Mouse (Mus musculus) cerebellum, adult 11 months (tissue): Measurements from ENCODE around the gene Mnt.
A peak's percentile ranks its signal among the peaks of the same experiment; 100 is the strongest.
"Not testable (repeated sequence)": the region's sequence is repeated elsewhere in the genome, so short reads cannot be mapped to it uniquely, and the experiment has no call there.

Experiments used
- DNase-seq: peaks from one replicate; pipeline ENCODE4 v3.0.0; 2022

The Mnt gene

GRCm38 (mm10) chr11:74830256-74831161 lies at the start of gene Mnt:
Gene Mnt (plus strand): TSS chr11:74830920.
- DNase-seq, result peak; percentile 99

- DNase-seq, result no peak
Observed at GRCm38 (mm10) chr11:74792874-74793273, 37.8 kb upstream of the Mnt start.

GRCm38 (mm10) chr11:74800658-74801057 lies 30.1 kb upstream of the Mnt start:
- DNase-seq, result no peak

- no peak for DNase-seq
Observed at GRCm38 (mm10) chr11:74804081-74804627, 26.6 kb upstream of the Mnt start.

GRCm38 (mm10) chr11:74807246-74807882 lies 23.4 kb upstream of the Mnt start:
- no peak for DNase-seq

- DNase-seq, result no peak
Observed at GRCm38 (mm10) chr11:74808251-74808853, 22.4 kb upstream of the Mnt start.

GRCm38 (mm10) chr11:74810134-74810533 lies 20.6 kb upstream of the Mnt start:
- no peak for DNase-seq

GRCm38 (mm10) chr11:74811027-74811426 lies 19.7 kb upstream of the Mnt start:
- not testable (repeated sequence) for DNase-seq

- DNase-seq, result no peak
Observed at GRCm38 (mm10) chr11:74811538-74811937, 19.2 kb upstream of the Mnt start.

GRCm38 (mm10) chr11:74815795-74816194 lies 14.9 kb upstream of the Mnt start:
- no peak for DNase-seq

- no peak for DNase-seq
Observed at GRCm38 (mm10) chr11:74820921-74821320, 9.8 kb upstream of the Mnt start.

GRCm38 (mm10) chr11:74821463-74821862 lies 9.3 kb upstream of the Mnt start:
- DNase-seq, result peak; percentile 14

- DNase-seq, result no peak
Observed at GRCm38 (mm10) chr11:74822746-74823440, 7.8 kb upstream of the Mnt start.

- DNase-seq, result no peak
Observed at GRCm38 (mm10) chr11:74826151-74826550, 4.6 kb upstream of the Mnt start.

GRCm38 (mm10) chr11:74826702-74827101 lies 4.0 kb upstream of the Mnt start:
- DNase-seq, result no peak

- no peak for DNase-seq
Observed at GRCm38 (mm10) chr11:74827791-74828403, 2.8 kb upstream of the Mnt start.

- no peak for DNase-seq
Observed at GRCm38 (mm10) chr11:74828404-74828931, 2.3 kb upstream of the Mnt start.

GRCm38 (mm10) chr11:74828965-74829550 lies 1.7 kb upstream of the Mnt start:
- no peak for DNase-seq

- DNase-seq, result no peak
Observed at GRCm38 (mm10) chr11:74829812-74830211, 908 bp upstream of the Mnt start.

GRCm38 (mm10) chr11:74831191-74831605 lies 478 bp downstream of the Mnt start:
- DNase-seq, result peak; percentile 60

GRCm38 (mm10) chr11:74831606-74832451 lies 1.1 kb downstream of the Mnt start:
- peak; percentile 98 for DNase-seq
